Mouse (Mus musculus): ENCODE results near the gene Gm42688.

GRCm38 (mm10) chr6:83070311-83071219 lies 30.9 kb upstream of the Gm42688 start:
- TF ChIP-seq CTCF (conservative IDR thresholded peaks at IDR 0.05; ENCODE audit: low read length) (no peak), NANOG (IDR thresholded peaks at IDR 0.05; ENCODE audit: borderline replicate concordance, low read length) (no peak), POU5F1 (IDR thresholded peaks at IDR 0.05; ENCODE audit: borderline replicate concordance, low read length) (no peak)
